Mouse (Mus musculus): Measurements from ENCODE around the gene Macc1.
"Not testable (repeated sequence)": the region's sequence is repeated elsewhere in the genome, so short reads cannot be mapped to it uniquely, and the experiment has no call there.

The Macc1 gene

GRCm38 (mm10) chr12:119313970-119314369 lies at the start of gene Macc1:
Macc1 (plus strand) TSS chr12:119314270.
- ATAC-seq (ENCODE audit: insufficient number of reproducible peaks, low FRiP score, low TSS enrichment) = no peak

DNA sequence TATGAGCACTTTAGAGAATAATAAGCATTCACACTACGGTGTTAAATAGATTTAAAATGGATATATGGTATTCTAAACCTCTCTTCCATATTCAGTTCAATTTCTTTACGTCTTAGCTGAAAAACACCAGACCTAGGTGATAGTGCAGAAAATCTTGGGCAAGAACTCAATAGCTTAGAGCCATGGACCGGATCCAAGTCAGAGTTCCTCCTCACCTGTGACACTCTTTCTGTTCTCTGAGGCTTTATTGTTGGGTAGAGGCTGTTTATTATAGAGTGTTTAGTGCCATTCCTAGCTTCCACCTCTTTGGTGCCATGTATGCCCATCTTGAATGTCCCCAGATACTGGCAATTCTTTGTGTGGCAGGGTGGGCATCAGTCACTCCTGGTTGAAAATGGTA lies 49.6 kb upstream of the Macc1 start:
- no peak for ATAC-seq (ENCODE audit: insufficient number of reproducible peaks, low FRiP score, low TSS enrichment)

GRCm38 (mm10) chr12:119268723-119269122 lies 45.3 kb upstream of the Macc1 start:
- no peak for ATAC-seq (ENCODE audit: insufficient number of reproducible peaks, low FRiP score, low TSS enrichment)

DNA sequence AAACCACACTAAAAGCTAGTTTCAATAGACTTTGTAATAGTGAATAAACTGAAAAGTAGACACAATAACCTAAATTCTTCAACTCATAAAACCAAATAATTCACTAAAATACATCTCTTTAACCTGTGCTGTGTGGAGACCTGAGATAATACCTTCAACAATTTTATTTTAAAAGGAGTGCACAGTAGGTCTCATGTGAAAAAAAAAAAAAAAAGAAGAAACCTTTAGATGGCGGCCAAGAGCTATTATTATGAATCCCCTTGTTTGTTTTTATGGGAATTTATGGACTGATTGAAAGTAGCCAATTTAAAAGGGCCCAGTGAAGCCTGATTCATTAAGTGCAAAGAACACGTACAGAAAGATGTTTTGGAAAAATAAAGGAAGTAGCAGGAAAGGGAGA lies 44.0 kb upstream of the Macc1 start:
- no peak for ATAC-seq (ENCODE audit: insufficient number of reproducible peaks, low FRiP score, low TSS enrichment)

DNA sequence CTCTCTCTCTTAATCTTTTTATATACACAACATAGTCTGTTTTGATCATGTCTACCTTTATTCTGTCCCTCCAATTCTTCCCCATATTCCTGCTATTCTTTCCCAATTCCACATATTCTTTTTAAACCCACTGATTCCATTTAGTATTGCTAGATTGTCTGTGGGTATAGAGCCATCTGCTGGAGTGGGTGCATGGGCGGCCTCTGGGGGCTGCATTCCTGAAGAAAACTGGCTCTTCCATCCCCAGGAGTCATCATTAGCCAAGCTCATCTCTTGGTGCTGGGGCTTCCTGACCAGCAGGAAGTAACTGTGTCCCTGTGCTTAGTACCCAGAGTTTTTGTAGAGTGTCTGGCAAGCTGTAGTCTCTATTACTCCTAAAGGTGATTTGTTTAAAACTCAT lies 42.1 kb upstream of the Macc1 start:
- ATAC-seq (ENCODE audit: insufficient number of reproducible peaks, low FRiP score, low TSS enrichment) = no peak

DNA sequence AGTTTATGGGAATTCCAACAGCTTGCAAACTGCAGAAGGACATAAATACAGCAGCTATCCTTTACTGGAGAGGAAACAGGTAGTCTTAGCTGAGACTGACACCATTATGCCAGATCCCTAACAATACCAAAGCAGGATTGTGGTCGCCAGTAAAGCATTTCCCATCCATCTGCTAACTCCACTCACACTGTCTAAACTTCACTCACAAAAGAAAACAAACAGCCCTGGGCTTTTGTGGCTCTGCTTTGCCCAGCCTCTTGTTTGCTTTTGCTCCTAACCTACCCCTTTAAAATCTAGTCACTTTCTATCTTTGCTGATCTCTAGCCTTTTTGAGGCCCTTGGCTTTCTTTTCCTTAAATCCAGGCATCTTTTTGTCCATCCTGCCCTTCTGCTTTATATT lies 40.5 kb upstream of the Macc1 start:
- ATAC-seq (ENCODE audit: insufficient number of reproducible peaks, low FRiP score, low TSS enrichment) = no peak

GRCm38 (mm10) chr12:119276282-119276681 lies 37.8 kb upstream of the Macc1 start:
- ATAC-seq (ENCODE audit: insufficient number of reproducible peaks, low FRiP score, low TSS enrichment) = no peak

- ATAC-seq (ENCODE audit: insufficient number of reproducible peaks, low FRiP score, low TSS enrichment) = no peak
Observed at GRCm38 (mm10) chr12:119291618-119292017, 22.5 kb upstream of the Macc1 start.

DNA sequence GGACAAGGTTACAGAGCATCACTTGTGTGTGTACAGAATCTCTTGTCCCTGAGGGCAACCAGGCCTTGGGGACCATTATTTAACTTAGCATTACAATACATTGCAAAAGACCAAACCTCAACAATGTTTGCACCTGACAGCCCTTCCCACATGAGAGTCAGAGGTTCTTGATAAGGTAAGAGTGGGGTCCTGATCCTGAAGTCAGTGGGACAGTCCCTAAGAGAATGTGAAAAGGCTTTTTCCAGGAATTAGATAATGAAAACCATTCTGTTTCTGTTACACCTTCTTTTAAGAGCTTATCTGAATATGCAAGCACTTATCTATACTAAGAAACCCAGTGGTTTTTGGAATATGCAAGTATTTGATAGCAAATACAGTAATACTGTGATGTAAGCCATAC lies 10.5 kb upstream of the Macc1 start:
- no peak for ATAC-seq (ENCODE audit: insufficient number of reproducible peaks, low FRiP score, low TSS enrichment)

GRCm38 (mm10) chr12:119313014-119313763 lies 881 bp upstream of the Macc1 start:
- ATAC-seq (ENCODE audit: insufficient number of reproducible peaks, low FRiP score, low TSS enrichment) = no peak

GRCm38 (mm10) chr12:119318799-119319198 lies 4.7 kb downstream of the Macc1 start:
- no peak for ATAC-seq (ENCODE audit: insufficient number of reproducible peaks, low FRiP score, low TSS enrichment)

GRCm38 (mm10) chr12:119325400-119325799 lies 11.3 kb downstream of the Macc1 start:
- ATAC-seq (ENCODE audit: insufficient number of reproducible peaks, low FRiP score, low TSS enrichment) = no peak

- ATAC-seq (ENCODE audit: insufficient number of reproducible peaks, low FRiP score, low TSS enrichment) = no peak
Observed at GRCm38 (mm10) chr12:119330644-119331043, 16.6 kb downstream of the Macc1 start.

DNA sequence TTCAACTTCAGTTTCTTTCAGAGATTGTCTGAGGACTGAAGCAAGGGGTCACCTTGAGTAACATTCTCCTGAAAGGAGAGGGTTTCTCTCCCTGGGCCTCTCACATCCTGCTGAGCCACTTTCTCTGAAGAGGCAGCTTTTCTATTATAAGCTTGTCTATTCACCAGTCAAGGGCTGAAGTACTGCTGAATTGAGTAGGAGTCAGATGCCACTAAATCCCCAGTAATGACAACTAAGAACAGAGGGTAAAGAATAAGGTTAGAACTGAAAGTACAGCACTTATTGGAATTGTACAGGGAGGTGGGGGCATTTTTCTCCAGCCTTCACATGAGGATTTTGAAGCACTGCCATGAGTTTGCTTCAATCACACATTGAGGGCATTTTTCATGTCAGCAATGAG lies 19.3 kb downstream of the Macc1 start:
- no peak for ATAC-seq (ENCODE audit: insufficient number of reproducible peaks, low FRiP score, low TSS enrichment)

- not testable (repeated sequence) for ATAC-seq (ENCODE audit: insufficient number of reproducible peaks, low FRiP score, low TSS enrichment)
Observed at GRCm38 (mm10) chr12:119352579-119352978, 38.5 kb downstream of the Macc1 start.

- no peak for ATAC-seq (ENCODE audit: insufficient number of reproducible peaks, low FRiP score, low TSS enrichment)
Observed at GRCm38 (mm10) chr12:119357418-119358241, 43.6 kb downstream of the Macc1 start.

DNA sequence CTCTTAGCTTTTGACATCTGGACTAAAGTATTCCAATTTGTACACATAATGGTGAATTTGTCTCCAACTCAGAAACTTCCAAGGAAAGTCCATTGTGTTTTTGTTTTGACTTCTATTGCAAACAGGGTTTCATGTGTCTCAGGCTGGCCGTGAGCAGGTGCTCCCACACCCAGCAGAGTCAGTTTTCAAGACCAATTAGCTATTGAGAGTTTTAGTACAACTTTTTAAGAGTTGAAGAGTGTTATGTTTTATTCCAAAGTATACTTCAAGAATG lies 44.1 kb downstream of the Macc1 start:
- ATAC-seq (ENCODE audit: insufficient number of reproducible peaks, low FRiP score, low TSS enrichment) = no peak

DNA sequence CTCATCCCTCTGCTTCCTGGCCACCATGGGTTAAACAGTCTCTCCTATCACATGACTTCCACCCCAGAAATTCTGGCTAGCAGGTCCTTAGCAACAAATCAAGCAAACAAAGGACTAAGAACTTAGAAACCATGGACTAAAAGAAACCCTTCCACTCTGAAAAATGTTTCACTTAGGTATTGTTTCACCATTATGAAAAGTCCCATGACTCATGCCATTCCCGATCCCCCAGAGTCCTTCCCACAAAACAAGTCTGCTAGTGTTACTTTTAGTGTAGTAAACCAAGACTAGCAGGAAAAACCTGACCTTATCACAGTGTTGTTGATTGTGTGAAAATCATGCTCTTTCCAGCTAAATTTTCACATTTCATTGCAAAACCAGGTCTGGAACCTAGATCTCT lies 51.0 kb downstream of the Macc1 start:
- ATAC-seq (ENCODE audit: insufficient number of reproducible peaks, low FRiP score, low TSS enrichment) = no peak

- no peak for ATAC-seq (ENCODE audit: insufficient number of reproducible peaks, low FRiP score, low TSS enrichment)
Observed at GRCm38 (mm10) chr12:119369832-119370231, 55.8 kb downstream of the Macc1 start.

GRCm38 (mm10) chr12:119372359-119372758 lies 58.3 kb downstream of the Macc1 start:
- no peak for ATAC-seq (ENCODE audit: insufficient number of reproducible peaks, low FRiP score, low TSS enrichment)

DNA sequence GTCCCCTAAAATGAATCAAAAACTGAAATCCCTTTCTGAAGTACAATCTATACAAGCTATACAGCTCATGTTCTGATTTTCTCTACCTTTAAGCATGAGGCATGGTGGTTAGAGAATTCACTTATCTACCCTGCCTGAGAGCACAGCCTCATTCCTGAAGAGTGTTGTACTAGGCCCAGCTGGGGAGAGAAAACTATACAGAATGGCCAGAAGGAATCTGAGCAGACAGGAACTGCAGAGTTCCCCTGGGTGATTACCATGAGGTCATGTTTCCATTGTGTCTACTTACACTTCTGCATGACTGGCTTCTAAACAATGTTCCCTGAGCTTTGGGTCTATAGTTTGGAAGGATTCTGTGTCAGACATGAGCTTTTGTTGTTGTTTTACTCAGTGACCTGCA lies 62.8 kb downstream of the Macc1 start:
- ATAC-seq (ENCODE audit: insufficient number of reproducible peaks, low FRiP score, low TSS enrichment) = no peak

DNA sequence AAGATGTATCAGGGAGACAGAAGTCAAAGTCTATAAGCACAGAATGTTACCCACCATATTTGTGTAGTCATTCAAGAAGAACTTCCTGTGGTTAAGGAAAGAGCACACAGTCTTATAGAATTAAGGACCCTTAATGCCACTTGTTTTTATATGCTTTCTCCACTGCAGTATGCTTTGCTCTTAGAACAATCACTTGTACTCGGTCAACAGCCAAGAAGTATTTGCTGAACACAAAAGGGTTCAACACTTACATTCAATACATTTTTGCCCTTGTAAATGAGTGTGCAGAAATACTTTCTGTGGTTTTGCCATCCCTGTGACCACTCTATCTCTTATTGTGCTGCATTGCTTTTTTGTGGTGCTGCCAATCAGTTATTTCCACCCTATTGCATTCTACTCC lies 67.8 kb downstream of the Macc1 start:
- ATAC-seq (ENCODE audit: insufficient number of reproducible peaks, low FRiP score, low TSS enrichment) = no peak

All from cerebellum, adult (tissue).